Mouse (Mus musculus): Measurements from ENCODE around the gene Ddx58.

Ddx58 gene

DNA sequence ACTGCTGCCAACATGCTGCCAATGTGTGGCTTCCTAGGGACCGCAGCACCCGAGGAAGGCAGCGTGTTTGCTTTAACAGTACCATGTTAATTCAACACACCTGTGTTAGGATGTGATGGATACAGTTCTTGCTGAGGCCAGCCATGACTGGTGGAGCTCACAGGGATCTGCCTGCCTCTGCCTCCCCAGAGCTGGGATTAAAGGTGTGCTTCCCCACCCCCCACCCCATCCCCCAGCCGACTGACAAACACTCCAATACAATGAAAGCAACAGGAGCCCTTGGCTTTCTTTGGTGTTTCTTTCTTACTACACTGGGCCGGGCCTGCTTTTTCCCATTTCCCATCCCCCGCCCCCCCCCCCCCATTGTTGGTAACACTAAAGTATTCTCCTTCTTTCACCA, 5.4 kb downstream of the Ddx58 start:
- DNase-seq (ENCODE audit: low read depth, low spot score), result no peak

- DNase-seq (ENCODE audit: low read depth, low spot score), result no peak
Observed at GRCm38 (mm10) chr4:40233062-40233664, 6.5 kb downstream of the Ddx58 start.

DNA sequence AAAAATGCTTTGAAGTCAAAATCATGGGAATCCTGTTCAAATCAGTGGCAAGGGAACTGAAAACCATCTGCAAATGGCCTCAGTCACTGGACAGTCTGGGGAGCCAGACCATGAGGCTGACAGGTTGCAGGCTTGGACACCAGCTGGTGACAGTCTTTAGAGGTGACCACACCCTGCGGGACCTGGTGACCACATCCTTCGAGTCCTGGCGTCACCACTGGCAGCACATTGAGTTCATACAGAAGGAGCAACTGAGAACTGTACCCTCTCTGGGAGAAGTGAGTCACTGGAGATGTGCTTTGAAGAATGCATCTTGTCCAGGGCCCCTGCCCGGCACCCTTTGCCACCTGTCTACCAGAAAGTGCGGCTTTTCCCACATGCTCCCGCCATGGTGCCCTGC, 9.9 kb downstream of the Ddx58 start:
- DNase-seq (ENCODE audit: low read depth, low spot score), result no peak

DNA sequence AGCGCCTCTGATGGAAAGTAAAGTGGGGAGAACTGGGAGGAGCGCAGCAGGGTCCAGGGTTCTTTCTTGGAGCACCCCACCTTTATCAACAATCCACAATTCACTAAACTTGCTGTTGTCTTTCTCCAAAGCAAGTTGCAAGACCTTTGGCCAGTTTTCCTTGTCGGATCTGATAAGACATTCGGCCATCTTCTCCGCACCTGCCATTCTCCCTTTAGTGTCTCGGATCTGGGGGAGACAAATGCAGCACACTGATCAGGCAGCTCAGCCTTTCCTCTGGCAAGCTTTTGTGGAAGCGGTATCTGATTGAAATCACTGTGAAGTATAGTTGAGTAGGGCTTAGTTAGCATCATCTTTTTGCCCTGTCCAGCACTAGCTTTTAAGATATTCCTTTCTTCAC, 11.7 kb downstream of the Ddx58 start:
- no peak for DNase-seq (ENCODE audit: low read depth, low spot score)

DNA sequence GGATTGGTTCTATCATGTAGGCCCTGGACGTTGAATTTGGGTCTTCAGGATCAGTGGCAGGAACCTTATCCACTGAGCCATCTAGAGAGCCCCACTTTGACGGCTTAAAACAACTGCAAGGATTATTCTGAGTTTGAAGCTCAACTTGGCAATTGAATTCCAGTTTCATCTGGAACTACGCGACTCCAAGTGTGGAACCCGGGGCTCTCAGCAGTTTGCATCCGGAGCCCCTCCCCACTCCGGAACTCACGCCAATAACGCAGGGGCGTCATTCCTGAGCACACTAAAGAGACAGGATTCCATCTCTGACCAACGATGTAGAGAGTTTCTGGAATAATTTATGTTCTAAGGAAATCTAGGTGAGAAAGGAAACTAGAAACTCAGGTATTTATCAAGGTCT, 12.5 kb downstream of the Ddx58 start:
- DNase-seq (ENCODE audit: low read depth, low spot score), result no peak

DNA sequence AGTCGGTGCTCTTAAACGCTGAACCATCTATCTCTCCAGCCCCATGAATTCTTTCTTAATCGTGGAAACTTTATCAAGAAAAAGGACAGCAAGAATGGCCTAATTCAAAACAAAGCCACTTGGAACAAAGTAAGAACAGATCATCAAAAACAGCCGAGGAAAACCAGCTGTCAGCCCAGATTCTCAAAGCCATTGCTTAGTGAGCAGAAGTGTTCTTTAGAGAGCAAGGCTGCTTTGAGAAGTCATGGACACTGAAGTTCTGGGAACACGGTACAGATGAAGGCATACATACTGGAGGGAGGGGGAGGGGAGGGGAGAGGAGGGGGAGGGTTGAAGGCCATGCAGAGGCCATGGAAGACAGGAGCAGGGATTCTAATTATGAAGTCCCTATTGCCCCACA, 13.5 kb downstream of the Ddx58 start:
- no peak for DNase-seq (ENCODE audit: low read depth, low spot score)

DNA sequence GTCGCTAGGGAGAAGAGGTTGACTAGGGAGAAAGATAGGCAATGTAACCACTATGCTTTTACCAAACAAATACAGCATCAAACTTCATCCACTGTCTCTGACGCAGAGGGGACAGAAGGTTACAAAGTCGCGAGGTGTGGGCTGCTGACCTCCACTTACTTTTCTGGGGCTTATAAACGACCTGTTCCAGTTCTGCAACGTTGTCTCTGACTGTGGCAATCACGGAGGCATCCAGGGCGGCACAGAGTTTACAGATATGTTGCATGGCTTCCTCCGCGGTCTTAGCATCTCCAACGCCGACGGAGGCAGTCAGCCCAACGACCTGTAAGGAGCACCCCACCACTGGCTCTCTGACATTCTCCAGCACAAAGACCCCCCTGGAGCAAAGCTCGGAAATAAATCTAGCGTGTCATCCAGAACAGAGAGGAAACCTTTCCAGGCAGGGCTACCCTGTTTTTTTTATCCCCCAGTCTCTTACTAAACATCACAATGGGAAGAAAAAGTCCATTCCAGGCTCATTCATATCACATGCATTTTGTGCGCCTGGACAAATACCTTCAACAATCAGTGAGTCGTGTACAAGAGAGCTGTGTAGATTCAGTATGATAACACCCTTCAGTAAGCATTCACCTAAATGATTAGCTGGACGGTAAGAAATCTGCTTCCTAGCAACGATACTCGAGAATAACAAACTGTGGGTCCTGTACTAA, 17.6 kb downstream of the Ddx58 start:
- DNase-seq (ENCODE audit: low read depth, low spot score), result no peak

- DNase-seq (ENCODE audit: low read depth, low spot score), result no peak
Observed at GRCm38 (mm10) chr4:40221004-40221760, 18.4 kb downstream of the Ddx58 start.

DNA sequence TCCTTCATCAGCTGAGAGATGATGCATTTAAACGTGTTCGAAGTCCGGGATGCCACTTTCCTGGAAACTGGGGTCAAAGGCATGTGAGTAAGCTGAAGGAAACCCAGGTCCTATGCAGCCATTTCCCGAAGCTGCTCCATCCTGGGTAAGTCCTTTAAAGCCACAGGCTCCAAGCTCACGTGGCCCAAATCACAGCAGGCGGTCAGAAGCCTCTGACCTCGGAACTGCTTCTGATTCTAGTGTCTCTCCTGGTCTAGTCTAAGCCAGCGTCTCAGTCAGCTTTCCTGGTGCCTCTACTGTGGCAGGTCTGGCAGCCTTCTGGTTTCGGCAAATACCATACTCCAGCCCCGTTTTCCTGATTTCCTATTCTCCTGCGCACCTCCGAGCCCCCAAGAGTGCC, 19.2 kb downstream of the Ddx58 start:
- no peak for DNase-seq (ENCODE audit: low read depth, low spot score)

DNA sequence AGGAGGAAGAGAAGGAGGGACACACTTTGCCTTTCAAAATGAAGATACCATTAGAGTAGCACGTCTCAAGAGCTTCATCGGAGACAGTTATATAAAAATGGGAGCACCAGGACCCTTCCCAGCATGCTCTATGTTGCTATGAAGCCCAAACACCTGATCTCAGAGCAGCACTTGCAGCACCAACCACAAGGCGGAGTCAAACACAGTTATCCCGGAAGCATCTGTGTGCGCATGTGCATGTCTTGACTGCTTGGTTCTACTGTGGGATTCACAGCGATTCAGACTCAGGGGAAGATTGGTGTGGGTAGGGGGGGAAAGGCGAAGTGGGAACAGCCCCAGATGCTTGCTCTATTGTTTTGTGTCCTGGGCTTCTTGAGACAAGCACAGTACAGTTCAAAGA, 21.2 kb downstream of the Ddx58 start:
- peak; percentile 69 for DNase-seq (ENCODE audit: low read depth, low spot score)

DNA sequence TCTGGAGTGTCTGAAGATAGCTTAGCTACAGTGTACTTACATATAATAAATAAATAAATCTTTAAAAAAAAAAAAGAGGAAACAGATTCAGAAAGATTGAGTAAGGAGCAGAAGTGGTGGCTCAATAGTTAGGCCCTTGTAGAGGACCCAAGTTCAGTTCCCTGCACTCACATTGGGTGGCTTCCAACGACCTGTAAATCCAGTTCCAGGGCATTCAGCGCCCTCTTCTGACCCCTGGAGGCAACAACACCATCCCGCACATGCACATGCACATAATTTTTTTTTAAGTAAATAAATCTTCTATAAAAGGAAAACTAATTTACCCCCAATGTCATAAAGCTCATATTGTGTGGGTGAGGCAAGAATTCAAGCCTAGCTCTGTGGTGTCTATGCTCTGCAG, 21.7 kb downstream of the Ddx58 start:
- DNase-seq (ENCODE audit: low read depth, low spot score), result peak; percentile 41

DNA sequence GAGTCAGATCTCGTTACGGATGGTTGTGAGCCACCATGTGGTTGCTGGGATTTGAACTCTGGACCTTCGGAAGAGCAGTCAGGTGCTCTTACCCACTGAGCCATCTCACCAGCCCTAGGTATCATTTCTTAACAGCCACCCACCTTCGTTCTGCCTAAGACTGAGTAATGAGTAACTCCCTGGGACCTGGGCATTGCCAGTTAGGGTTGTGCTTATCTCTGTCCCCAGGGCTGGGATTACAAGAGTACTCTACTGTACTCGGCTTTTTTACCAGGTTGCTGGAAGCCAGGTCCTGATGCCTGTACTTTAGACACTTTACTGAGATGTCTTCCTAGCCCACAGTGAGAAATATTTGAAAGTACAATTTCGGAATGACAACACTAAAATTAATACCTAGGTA, 27.5 kb downstream of the Ddx58 start:
- no peak for DNase-seq (ENCODE audit: low read depth, low spot score)

DNA sequence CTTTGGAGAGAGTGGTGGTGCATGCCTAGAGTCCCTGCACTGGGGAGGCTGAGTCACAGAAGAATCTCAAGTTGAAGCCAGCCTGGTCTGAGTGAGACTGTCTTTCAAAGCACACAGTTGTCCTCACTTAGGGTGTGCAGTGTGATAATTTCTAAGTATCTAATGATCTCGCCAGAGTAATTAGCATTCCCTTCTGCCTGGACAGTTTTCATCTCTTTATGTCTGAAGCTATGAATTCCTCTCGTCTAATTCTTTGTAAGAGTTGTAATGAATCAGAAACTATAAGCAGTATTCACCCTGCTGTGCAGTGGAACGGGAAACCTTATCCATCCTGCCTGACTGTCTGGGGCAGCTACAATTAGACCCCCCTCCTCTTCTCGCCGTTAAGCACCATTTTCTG, 31.9 kb downstream of the Ddx58 start:
- DNase-seq (ENCODE audit: low read depth, low spot score), result no peak

DNA sequence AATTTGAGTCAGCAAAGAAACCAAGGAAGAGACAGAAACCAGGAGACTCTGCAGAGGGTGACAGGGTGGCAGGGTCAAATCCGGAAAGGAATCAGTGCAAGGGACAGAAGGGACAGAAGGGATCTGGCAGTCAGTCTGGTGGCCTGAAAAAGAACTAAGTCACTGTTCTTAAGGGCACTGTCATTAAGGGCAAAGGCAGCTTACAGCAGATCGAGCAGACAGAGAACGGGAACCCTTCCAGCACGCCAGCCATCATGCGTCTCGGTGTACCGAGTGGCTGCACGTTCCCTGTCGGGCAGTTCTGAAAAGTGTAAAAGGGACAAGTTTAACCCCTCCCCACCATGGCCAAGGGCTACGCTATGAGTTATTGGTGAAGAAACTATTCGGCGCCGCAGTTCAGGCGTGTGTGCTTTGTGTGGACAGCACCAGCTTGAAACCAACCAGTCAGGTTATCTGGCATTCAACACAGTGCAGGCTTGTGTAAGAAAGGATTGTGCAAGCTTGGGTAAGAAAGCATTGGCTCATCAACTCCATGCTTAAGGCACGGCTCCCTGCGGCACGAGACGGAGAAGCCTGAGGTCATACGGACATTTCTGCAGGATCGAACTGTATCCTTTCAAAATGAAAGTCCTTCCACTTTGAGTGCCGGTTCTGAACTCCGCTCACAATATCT, 34.3 kb downstream of the Ddx58 start:
- no peak for DNase-seq (ENCODE audit: low read depth, low spot score)

- DNase-seq (ENCODE audit: low read depth, low spot score), result no peak
Observed at GRCm38 (mm10) chr4:40204374-40204773, 35.3 kb downstream of the Ddx58 start.

DNA sequence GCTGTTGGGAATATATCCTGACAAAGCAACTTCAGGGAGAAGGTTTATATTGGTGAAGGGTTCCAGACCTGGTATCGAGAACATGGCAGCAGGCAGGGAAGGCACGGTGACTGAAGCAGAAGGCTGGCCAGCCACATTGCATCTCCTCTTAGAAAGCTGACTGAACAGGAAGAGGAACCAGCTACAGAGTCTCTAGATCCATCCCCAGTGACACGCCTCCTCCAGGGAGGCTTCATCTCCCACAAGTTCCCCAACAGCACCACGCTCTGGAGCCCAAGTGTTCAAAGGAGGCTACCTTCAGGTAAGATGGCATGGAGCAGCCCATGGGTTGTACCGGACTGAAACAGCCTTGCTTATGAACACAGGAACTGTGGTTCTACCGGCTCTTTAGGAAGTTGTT, 37.4 kb downstream of the Ddx58 start:
- DNase-seq (ENCODE audit: low read depth, low spot score), result no peak

GRCm38 (mm10) chr4:40195336-40195735, 44.3 kb downstream of the Ddx58 start:
- DNase-seq (ENCODE audit: low read depth, low spot score), result no peak

DNA sequence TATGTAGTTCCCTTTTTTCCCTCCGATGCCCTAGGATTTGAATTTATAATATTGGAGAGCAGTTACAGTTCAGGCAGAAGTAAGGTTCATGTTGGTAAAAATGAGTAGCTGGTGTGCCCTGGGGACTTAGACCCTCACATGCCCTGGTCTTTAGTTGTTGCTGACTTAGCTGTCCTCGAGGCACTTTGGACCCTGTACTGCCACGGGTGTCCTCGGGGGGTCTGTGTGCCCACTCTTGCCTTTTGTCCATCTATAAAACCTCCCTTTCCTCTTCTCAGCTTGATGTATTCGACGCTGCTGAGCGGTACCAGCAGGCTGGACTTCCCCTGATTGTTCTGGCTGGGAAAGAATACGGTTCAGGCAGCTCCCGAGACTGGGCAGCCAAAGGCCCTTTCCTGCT, 46.2 kb downstream of the Ddx58 start:
- no peak for DNase-seq (ENCODE audit: low read depth, low spot score)

- DNase-seq (ENCODE audit: low read depth, low spot score), result no peak
Observed at GRCm38 (mm10) chr4:40192246-40192645, 47.4 kb downstream of the Ddx58 start.

- DNase-seq (ENCODE audit: low read depth, low spot score), result no peak
Observed at GRCm38 (mm10) chr4:40187956-40188355, 51.7 kb downstream of the Ddx58 start.

DNA sequence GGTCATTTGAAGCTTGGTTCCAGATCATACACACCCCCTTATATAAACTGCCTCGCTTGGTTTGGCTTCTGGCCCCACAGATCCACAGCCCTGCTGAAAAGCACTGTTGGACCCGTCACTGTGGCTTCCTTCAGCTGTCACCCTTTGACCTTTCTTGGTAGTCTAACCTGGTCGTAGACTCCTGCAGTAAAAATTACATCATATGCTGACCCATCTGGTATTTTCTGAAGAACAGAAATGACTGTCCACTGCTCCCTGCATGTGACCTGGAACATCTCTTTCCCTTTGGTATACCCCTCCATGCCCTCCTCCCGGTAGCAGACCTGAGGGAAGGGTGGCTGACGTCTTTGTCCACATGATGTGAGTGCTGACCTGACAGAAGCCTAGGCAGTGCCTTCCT, 55.2 kb downstream of the Ddx58 start:
- no peak for DNase-seq (ENCODE audit: low read depth, low spot score)

DNA sequence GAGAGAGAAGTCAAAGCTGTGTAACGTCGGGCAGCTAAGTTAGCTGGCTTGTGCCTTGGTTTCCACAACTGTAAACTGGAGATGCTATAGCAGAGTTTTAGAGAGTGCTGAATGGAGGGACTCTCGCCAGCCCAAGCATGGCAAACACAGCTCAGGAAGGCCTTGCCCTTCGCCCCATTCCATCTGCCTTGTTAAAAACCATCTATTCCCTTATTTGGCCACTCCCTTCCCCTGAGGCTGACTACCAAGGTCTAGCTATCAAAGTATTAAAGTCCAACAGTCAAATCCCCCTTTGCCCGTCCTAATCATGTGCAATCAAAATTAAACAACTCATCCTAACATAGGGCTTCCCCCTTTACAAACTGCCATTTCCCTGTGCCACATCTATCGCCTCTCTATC, 55.8 kb downstream of the Ddx58 start:
- DNase-seq (ENCODE audit: low read depth, low spot score), result no peak

All from CD4-positive, CD25-positive, alpha-beta regulatory T cell, adult 2 months (primary cell).